Comparison of ENCODE assay signal across 13 mouse cellular contexts in the genomic region with DNA sequence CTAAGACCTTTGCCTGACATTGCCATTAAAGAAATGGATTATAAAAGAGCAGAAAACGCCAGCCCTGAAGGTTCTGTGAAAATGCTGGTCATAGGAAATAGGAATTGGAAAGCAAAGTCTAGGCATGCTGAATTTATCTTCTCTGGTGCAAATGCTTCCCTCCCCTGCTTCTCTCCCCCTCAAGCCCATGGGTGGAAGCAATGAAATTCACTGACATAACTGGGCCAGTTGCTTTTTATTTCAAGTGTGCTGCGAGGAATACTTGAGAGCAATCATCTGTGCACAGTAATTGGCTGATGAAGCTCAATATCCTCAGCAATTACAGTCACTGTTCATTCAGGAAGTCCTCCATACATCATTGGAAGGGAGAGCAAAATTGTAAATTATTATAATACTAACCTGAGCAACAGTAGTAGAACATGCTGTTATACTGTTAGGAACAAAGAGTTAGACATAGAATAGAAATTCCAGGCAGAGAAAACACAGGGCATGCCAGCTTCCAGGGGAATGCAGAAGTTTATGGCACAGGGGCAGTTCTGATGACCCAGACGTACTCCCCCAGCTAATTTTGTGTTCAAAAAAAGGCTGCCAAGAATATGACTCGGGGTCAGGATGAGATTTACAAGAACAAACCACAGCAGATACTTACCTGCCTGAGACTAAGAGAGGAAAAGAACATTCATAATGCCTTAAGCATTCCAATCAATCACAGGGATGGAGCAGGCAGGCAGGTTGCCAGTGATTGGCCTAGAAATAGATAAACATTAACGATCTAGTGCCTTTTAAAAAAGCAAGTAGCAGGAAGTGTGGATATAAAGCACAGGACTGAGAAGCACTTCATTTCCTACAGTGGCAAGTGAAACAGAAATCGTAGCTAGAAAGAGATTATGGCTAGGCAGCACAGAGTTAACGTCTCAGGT.
A peak's percentile ranks its signal among the peaks of the same experiment; 100 is the strongest.
DNase-seq lines count a peak whose midpoint lies in the region; ATAC-seq lines count a peak whose summit lies in the region.
"Had no signal": no experiment of that assay in that cellular context is flagged by ENCODE, and none has a peak within 500 bp of the region (broad histone marks: within the 10 kb centered on the region; RNA-seq: fewer than 3 reads in every experiment).

No protein-coding gene starts in this region.

- H3K27ac ChIP-seq in heart, embryonic 16.5 days (ENCODE audit: low read length) = 0 out of 2 replicates have a peak overlapping the region, but pooled peaks have one; percentile 12
- H3K27ac ChIP-seq: limb, embryonic 12.5 days had no signal

- H3K36me3 ChIP-seq in heart, embryonic 16.5 days (ENCODE audit: control insufficient read depth, insufficient read depth) = no peaks in the 10 kb centered on the region
- H3K36me3 ChIP-seq: limb, embryonic 12.5 days had no signal

- no peak for ATAC-seq in heart, embryonic 16.5 days (replicated peaks; ENCODE audit: extremely low read depth, insufficient read depth, low FRiP score)
- no peak for ATAC-seq in megakaryocyte, adult 5-6 weeks (ENCODE audit: poor library complexity, severe bottlenecking)
- ATAC-seq in activated CD4-positive, CD25-positive, alpha-beta regulatory T cell, adult 4 months = no peak
- ATAC-seq: Patski had no signal

- DNase-seq in heart, adult 11 months = no peak
- peak; percentile 18 for DNase-seq in right cerebral cortex, adult 18-20 months
- DNase-seq in right cerebral cortex, postnatal 36 days (ENCODE audit: low spot score in 2 of 2) = no peak
- peak; percentile 23 for DNase-seq in kidney, postnatal 14 days
- peak; percentile 54 for DNase-seq in telencephalon, adult 2 months (ENCODE audit: low read depth, low spot score)
- DNase-seq: adrenal gland, postnatal 14 days; cerebellum, adult 11 months; lung, embryonic 14.5 days had no signal

- peaks cover 9% of the 10 kb centered on the region; the same call in 1 of the 2 replicates for H3K4me1 ChIP-seq in heart, embryonic 16.5 days (ENCODE audit: control insufficient read depth, insufficient read depth, low read length)

- WGBS in heart, embryonic 16.5 days = 31% methylated on average over 7 of the region's 7 CpGs

- no peaks in the 10 kb centered on the region for H3K27me3 ChIP-seq in heart, embryonic 16.5 days (ENCODE audit: control insufficient read depth, insufficient read depth, low read length)
- H3K27me3 ChIP-seq: limb, embryonic 12.5 days; Patski had no signal

- H3K4me2 ChIP-seq in heart, embryonic 16.5 days (ENCODE audit: low read depth, low read length) = no peak overlapping the region
- H3K4me2 ChIP-seq: limb, embryonic 12.5 days; lung, embryonic 14.5 days had no signal

- H3K9me3 ChIP-seq in heart, embryonic 16.5 days (replicated peaks; ENCODE audit: control insufficient read depth, low read length) = no peaks in the 10 kb centered on the region
- H3K9me3 ChIP-seq: limb, embryonic 12.5 days had no signal

- no peak overlapping the region for H3K4me3 ChIP-seq in heart, embryonic 16.5 days (ENCODE audit: low read length)
- H3K4me3 ChIP-seq: limb, embryonic 12.5 days had no signal

- H3K9ac ChIP-seq in heart, embryonic 16.5 days (ENCODE audit: low read length) = no peak overlapping the region
- H3K9ac ChIP-seq: limb, embryonic 12.5 days; lung, embryonic 14.5 days had no signal

Comparison
In these comparisons a context has a peak if more than half of its experiments do, and no peak if none do; other contexts are left out.
1. DNase-seq: peak in right cerebral cortex, adult 18-20 months (single experiment), kidney, postnatal 14 days (single experiment) and telencephalon, adult 2 months (single experiment); none in heart, adult 11 months (single experiment) and right cerebral cortex, postnatal 36 days (0 of 2).